Mouse (Mus musculus) limb, embryonic 14.5 days (tissue): ENCODE data around the gene Jtb. TPM values are rescaled to one million over a fixed set of nuclear protein-coding genes. Genes with fewer than 3 reads are reported as not detected.

Source experiments
- ATAC-seq: fragments of 200-750 bp; cut with Nextera tagmentation; 2 replicates; pipeline ENCODE4 v1.8.0; 2017; ENCODE audit warnings: low read depth, moderate number of reproducible peaks, moderate TSS enrichment; ENCODE audit not compliant: low FRiP score
- DNase-seq: peaks from one replicate; pipeline ENCODE4 v3.0.0-alpha.2; 2015; ENCODE audit warnings: low spot score
- H3K27ac ChIP-seq: fragments of 300-500 bp; sonication (generic); replicated peaks from 2 replicates; pipeline ENCODE4 v1.5.1; 2014; ENCODE audit warnings: low read depth, mild to moderate bottlenecking, low read length, moderate library complexity, mixed read lengths
- H3K27me3 ChIP-seq: fragments of 300-500 bp; sonication (generic); 2 replicates; pipeline ENCODE4 v1.6.1; 2014; ENCODE audit warnings: low read length, mixed read lengths; ENCODE audit not compliant: control insufficient read depth, insufficient read depth
- H3K36me3 ChIP-seq: fragments of 300-500 bp; sonication (generic); 2 replicates; pipeline ENCODE4 v1.6.1; 2014; ENCODE audit warnings: mild to moderate bottlenecking, low read length, moderate library complexity, mixed read lengths; ENCODE audit not compliant: control insufficient read depth, insufficient read depth
- H3K4me1 ChIP-seq: fragments of 300-500 bp; sonication (generic); 2 replicates; pipeline ENCODE4 v1.6.1; 2014; ENCODE audit warnings: antibody characterized with exemption, low read length, mixed read lengths; ENCODE audit not compliant: control insufficient read depth, insufficient read depth
- H3K4me2 ChIP-seq: fragments of 300-500 bp; sonication (generic); replicated peaks from 2 replicates; pipeline ENCODE4 v1.6.1; 2014; ENCODE audit warnings: low read depth, mild to moderate bottlenecking, low read length, moderate library complexity; ENCODE audit not compliant: severe bottlenecking
- H3K4me3 ChIP-seq: fragments of 300-500 bp; sonication (generic); replicated peaks from 2 replicates; pipeline ENCODE4 v1.5.1; 2014; ENCODE audit warnings: low read length
- H3K9ac ChIP-seq: fragments of 300-500 bp; sonication (generic); 2 replicates; pipeline ENCODE4 v1.6.1; 2014; ENCODE audit warnings: mild to moderate bottlenecking, low read depth, low read length, moderate library complexity; ENCODE audit not compliant: severe bottlenecking
- H3K9me3 ChIP-seq: fragments of 300-500 bp; sonication (generic); 2 replicates; pipeline ENCODE4 v1.6.1; 2016; ENCODE audit warnings: low read length; ENCODE audit not compliant: control insufficient read depth
- POLR2A ChIP-seq: fragments of 200-500 bp; IDR thresholded peaks from 2 replicates; pipeline ENCODE4 v1.8.0; 2012; ENCODE audit warnings: inconsistent platforms, mild to moderate bottlenecking, moderate library complexity, borderline replicate concordance; ENCODE audit not compliant: insufficient read depth, insufficient read length; ENCODE audit errors: extremely low read depth
- WGBS: fragments of 180-500 bp; shearing (Covaris S2); extraction: QIAGEN DNeasy Blood & Tissue Kit; methylation state at CpG from one replicate; pipeline ENCODE4 v1.1.7; 2014; 5-methylcytosine and 5-hydroxymethylcytosine counted together
- polyA plus RNA-seq, 2 experiments: library from polyadenylated mRNA; depleted of rRNA in 1 of 2; stranded (reverse) in 1 of 2; unstranded in 1 of 2; fragments of >200 nt; fragmentation: Nextera tagmentation in 1 of 2; extraction: Ambion mirVana in 1 of 2; gene quantifications; 2 replicates each; pipeline versions ENCODE4 v1.2.1 to v1.2.3; 2012 to 2014

Jtb gene
- polyA plus RNA-seq, 2 experiments = 74.2 to 130 TPM

GRCm38 (mm10) chr3:90197548-90197947 is 33.8 kb upstream of the Jtb start:
- no peak for TF ChIP-seq POLR2A
- Histone ChIP-seq H3K9me3 (no peaks in the 10 kb centered on the region), H3K4me1 (no peaks in the 10 kb centered on the region), H3K36me3 (no peaks in the 10 kb centered on the region), H3K9ac (no peak overlapping the region), H3K27ac (no peak overlapping the region), H3K4me3 (no peak overlapping the region), H3K4me2 (no peak overlapping the region), H3K27me3 (no peaks in the 10 kb centered on the region)
- DNase-seq = no peak
- 69% methylated on average over 1 of the region's 1 CpGs for WGBS
- no peak for ATAC-seq

GRCm38 (mm10) chr3:90202884-90203283 is 28.5 kb upstream of the Jtb start:
- H3K9ac ChIP-seq = no peak overlapping the region
- ATAC-seq (no peak), DNase-seq (no peak)
- H3K4me1 ChIP-seq = no peaks in the 10 kb centered on the region
- H3K36me3 ChIP-seq = peaks cover 8% of the 10 kb centered on the region
- no peak for TF ChIP-seq POLR2A
- no peak overlapping the region for H3K4me2 ChIP-seq
- H3K9me3 ChIP-seq = no peaks in the 10 kb centered on the region
- no peaks in the 10 kb centered on the region for H3K27me3 ChIP-seq
- H3K27ac ChIP-seq = no peak overlapping the region
- no peak overlapping the region for H3K4me3 ChIP-seq
- WGBS = 86% methylated on average over 1 of the region's 1 CpGs

DNA sequence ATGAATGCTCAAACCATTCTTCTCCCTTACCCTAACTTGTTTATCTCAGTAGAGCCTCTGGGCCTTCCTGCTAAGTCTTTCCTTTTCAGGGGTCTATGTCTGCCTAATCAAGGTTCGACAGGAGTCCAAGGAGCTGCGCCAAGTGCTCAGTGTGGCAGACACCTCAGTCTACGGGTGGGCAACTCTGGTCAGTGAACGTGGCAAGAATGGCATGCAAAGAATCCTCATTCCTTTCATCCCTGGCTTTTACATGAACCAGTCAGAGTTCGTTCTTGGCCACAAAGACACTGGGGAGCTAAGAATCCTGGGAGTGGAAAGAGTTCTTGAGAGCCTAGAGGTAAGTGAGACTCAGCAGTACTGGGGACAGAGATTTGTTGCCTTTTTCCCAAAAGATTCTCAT is 27.8 kb upstream of the Jtb start:
- 77% methylated on average over 5 of the region's 5 CpGs for WGBS

DNA sequence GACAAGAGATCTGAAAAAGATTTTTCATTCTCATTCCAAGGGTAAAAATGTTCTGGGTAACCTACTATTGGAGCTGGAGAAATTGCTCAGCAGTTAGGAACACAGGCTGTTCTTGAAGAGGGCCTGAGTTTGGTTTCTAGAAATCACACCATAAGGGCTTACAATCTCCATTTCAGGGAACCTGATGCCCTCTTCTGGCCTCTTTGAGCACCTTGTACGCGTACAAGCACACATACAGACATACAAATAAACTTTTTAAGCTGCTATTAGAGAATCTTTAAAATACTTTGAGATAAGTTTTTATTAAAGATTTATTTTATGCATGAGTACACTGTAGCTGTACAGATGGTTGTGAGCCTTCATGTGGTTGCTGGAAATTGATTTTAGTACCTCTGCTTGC is 26.8 kb upstream of the Jtb start:
- ATAC-seq (no peak), DNase-seq (no peak)
- Histone ChIP-seq H3K9ac (no peak overlapping the region), H3K4me2 (no peak overlapping the region), H3K27me3 (no peaks in the 10 kb centered on the region), H3K36me3 (peaks cover 25% of the 10 kb centered on the region), H3K9me3 (no peaks in the 10 kb centered on the region), H3K4me1 (no peaks in the 10 kb centered on the region), H3K27ac (no peak overlapping the region), H3K4me3 (no peak overlapping the region)
- no peak for TF ChIP-seq POLR2A
- 91% methylated on average over 2 of the region's 2 CpGs for WGBS

More for the DNA sequence above, 27.8 kb upstream of the Jtb start:
- no peak overlapping the region for H3K4me3 ChIP-seq
- no peaks in the 10 kb centered on the region for H3K9me3 ChIP-seq
- H3K36me3 ChIP-seq = peaks cover 15% of the 10 kb centered on the region
- no peaks in the 10 kb centered on the region for H3K4me1 ChIP-seq
- no peak overlapping the region for H3K27ac ChIP-seq
- no peak for ATAC-seq
- no peaks in the 10 kb centered on the region for H3K27me3 ChIP-seq
- no peak for DNase-seq
- TF ChIP-seq POLR2A = no peak
- H3K9ac ChIP-seq = no peak overlapping the region
- no peak overlapping the region for H3K4me2 ChIP-seq

- H3K27ac ChIP-seq = no peak overlapping the region
- H3K4me1 ChIP-seq = peaks cover 13% of the 10 kb centered on the region
- WGBS = 72% methylated on average over 2 of the region's 2 CpGs
- no peak for DNase-seq
- ATAC-seq = no peak
- no peak overlapping the region for H3K4me2 ChIP-seq
- H3K9ac ChIP-seq = no peak overlapping the region
- H3K27me3 ChIP-seq = no peaks in the 10 kb centered on the region
- peaks cover 55% of the 10 kb centered on the region for H3K36me3 ChIP-seq
- no peak overlapping the region for H3K4me3 ChIP-seq
- no peaks in the 10 kb centered on the region for H3K9me3 ChIP-seq
- TF ChIP-seq POLR2A = no peak
Observed at GRCm38 (mm10) chr3:90208662-90209061, 22.7 kb upstream of the Jtb start.
